Mouse (Mus musculus) embryonic fibroblast, embryonic 13.5 days (primary cell): ENCODE measurements around the gene Strip1.

ENCODE experiments used
- CTCF ChIP-seq: IDR thresholded peaks from 2 replicates; pipeline ENCODE4 v1.5.1; 2011; ENCODE audit warnings: mild to moderate bottlenecking, control low read depth, low read length, moderate library complexity, borderline replicate concordance; ENCODE audit not compliant: insufficient read depth
- POLR2A ChIP-seq: IDR thresholded peaks from 2 replicates; pipeline ENCODE4 v1.6.1; 2011; ENCODE audit warnings: low read depth, mild to moderate bottlenecking, control low read depth, low read length, moderate library complexity

- TF ChIP-seq CTCF (no peak), POLR2A (no peak)
Observed at GRCm38 (mm10) chr3:107654861-107655260, 23.4 kb upstream of the Strip1 start.
